Mouse (Mus musculus): ENCODE results near the gene Hoxa11.

Gene Hoxa11

DNA sequence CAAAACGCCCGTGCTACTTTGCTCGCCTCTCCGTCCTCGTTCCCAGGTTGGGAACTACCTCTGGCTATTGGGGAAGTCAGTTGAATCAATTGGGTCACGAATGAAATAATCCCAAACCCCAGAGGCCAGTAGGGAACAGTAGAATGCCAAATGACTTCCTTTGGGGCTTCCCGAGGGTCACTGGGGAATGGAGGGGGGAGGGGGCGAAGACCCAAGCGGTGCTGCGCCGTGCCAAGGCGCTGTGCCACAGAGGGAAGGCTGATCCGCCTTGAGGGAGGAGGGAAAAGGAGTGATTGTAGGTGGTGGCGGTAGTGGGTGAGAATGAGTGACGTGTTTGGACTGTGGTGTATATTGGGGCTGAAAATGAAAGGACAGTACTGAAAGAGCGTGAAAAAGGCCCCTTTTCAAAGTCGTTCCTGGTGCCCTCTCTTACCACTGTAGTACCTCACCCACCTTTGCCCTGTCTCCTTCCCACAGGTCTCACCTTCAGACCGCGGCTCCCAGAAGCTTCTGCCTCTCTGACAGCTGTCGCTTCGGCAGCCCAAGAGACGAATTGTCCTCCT lies 33.0 kb downstream of the Hoxa11 start:
- ChIA-PET POLR2A (interaction anchor here in 2 of 4 experiments (0.5 to 2.1 kb wide), 6 partner anchors 8 to 52 kb away, joined by 3 to 7 read pairs (median 4); partner anchors contain the start of genes 5730596B20Rik (in 1 of the 2) and Hoxa5 (in 1 of the 2)), CTCF (interaction anchor here in 3 of 4 experiments (0.8 to 1.9 kb wide), 7 partner anchors 9 to 94 kb away, joined by 3 to 10 read pairs (median 4); partner anchors contain the start of genes Hoxa7 (in 2 of the 3) and Hoxa10 (in 1 of the 3))

DNA sequence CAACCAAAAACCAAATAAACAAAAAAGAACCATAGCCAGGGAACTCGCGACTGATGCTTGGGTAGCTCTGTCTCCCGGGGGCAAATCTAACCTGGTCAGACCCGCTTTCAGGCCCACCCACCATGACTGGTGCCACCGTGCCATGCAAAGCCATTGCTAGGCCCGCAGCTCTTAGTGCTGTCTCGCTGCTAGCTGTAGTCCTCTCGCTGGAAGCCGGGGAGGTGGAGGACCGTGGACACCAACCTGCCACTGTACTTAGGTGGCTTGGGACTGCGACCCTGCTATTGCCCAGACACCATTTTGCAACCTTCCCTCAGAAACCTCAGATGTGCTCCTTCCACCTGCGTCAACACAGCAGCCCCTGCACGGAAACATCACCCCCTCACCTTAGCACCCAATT lies 33.6 kb downstream of the Hoxa11 start:
- CTCF ChIA-PET: interaction anchor here in 3 of 4 experiments (0.7 to 3.4 kb wide), 20 partner anchors 8 to 620 kb away, joined by 3 to 40 read pairs (median 5); partner anchors contain the start of genes Hoxa7 (in 3 of the 3), Hoxa10 (in 2 of the 3) and Hoxa4 (in 1 of the 3)
- POLR2A ChIA-PET: interaction anchor here in 2 of 4 experiments (0.7 to 1.7 kb wide), 9 partner anchors 9 to 35 kb away, joined by 3 to 13 read pairs (median 4); partner anchors contain the start of genes Hoxa10 (in 2 of the 2), Hoxa7 (in 2 of the 2) and 5730596B20Rik (in 1 of the 2)

DNA sequence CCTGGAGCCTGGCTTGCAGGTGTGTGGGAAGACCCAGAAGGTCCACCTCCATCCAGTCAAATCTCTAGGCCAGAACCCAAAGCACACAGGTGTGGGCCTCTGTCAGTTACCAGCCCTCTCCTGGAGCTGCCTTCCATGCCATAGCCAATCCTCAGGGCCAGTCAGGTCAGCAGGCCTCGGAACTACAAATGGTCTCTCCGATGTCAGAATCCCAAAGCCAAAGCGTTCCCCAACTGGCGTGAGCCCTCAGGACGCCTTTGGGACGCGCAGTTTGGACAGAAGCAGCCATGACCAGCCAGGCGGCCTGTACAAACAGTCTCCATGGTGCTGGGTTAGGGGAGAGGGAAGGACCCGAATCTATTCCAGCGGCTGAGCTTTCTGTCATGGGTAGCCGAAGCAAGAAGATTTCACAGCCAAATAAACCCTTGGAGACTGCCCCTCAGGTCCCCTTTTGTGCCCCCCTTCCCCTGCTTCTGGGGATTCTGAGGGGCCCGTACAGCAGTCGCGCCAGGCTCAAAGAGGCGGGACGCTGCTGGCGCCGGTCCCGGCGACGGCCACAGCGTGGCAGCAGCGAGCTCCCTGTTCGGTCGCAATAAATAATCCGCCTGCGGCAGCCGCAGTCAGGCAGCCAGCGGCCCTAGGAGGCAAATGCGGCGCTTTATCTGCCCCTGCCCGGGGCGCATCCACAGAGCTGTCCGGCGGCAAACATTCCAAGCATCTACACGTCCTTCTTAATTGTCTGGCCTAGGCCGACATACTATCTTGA lies 34.3 kb downstream of the Hoxa11 start:
- POLR2A ChIA-PET: interaction anchor here in 3 of 4 experiments (0.7 to 1.7 kb wide), 11 partner anchors 9 to 36 kb away, joined by 3 to 13 read pairs (median 3); partner anchors contain the start of genes 5730596B20Rik (in 2 of the 3), Hoxa10 (in 2 of the 3) and Hoxa7 (in 2 of the 3)
- CTCF ChIA-PET: interaction anchor here (0.5 to 3.4 kb wide), 26 partner anchors 9 to 931 kb away, joined by 3 to 40 read pairs (median 4); partner anchors contain the start of genes Hoxa7 (in 3 of the 4), Hoxa10 (in 2 of the 4), Hoxa11 (in 1 of the 4) and Hoxa4 (in 1 of the 4)

DNA sequence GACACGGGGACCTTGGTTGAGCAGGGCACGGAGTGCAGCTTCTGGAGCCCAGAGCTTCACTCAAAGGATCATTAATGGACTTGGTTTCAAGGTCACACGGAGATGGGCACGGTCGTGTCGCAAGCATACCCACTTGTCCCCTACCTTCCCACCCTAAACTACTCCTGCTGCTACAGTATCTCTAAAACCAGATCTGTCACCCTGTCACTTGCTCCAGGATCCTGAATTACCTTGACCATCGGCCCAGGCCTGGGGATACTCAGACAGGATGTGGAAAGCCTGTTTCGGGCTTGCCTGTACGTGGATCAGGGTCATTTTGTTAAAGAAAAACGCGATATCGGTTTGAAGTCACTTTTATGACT lies 35.9 kb downstream of the Hoxa11 start:
- CTCF ChIA-PET: interaction anchor here in 1 of 4 experiments (3.4 kb wide), 1 partner anchor 12 kb away, joined by 40 read pairs; the partner anchor contains the start of gene Hoxa7
- POLR2A ChIA-PET: no interaction called here

DNA sequence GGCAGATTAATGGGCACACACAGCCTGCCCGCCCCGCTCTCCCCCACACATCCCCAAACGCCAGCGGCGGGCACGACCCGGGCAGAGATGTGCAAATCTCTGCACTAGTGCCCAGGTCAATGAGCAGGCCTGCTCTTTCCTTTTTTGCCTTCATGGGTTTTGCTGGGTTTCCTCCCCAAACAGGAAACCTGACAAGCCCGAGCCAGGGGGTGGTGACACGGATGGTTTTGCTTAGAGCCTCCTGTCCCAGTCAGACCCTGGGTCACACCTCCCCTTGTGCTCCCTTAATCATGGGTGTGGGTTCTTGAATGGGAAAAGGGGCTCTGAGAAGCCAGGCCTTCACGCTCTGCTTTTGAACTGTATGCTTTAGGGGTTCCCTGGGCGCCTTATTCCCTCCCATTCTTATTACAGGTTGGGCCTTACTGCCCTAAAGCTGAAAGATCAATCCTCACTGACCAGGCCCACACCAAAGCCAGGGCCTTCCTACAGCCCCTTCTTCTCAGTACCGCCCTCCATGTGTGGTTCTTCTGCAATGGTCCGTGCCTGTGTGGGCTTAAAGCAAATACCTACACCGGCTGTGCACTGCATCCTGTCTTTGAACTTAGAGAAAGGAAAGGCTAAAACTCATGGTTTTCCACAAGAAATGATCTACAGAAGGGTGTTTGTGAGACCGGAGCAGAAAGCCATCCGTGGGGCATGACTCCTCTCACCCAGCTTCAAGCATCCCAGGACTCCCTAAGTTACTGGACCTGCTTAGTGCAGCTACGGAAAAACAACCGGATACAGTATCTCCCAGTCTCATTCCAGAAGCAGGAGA lies 36.5 kb downstream of the Hoxa11 start:
- ChIA-PET CTCF (interaction anchor here in 2 of 4 experiments (0.6 to 3.4 kb wide), 2 partner anchors 12 to 172 kb away, joined by 4 to 40 read pairs; partner anchors contain the start of gene Hoxa7 (in 1 of the 2)), POLR2A (interaction anchor here in 1 of 4 experiments (1.0 kb wide), 1 partner anchor 13 kb away, joined by 3 read pairs; no protein-coding TSS in a partner anchor)

DNA sequence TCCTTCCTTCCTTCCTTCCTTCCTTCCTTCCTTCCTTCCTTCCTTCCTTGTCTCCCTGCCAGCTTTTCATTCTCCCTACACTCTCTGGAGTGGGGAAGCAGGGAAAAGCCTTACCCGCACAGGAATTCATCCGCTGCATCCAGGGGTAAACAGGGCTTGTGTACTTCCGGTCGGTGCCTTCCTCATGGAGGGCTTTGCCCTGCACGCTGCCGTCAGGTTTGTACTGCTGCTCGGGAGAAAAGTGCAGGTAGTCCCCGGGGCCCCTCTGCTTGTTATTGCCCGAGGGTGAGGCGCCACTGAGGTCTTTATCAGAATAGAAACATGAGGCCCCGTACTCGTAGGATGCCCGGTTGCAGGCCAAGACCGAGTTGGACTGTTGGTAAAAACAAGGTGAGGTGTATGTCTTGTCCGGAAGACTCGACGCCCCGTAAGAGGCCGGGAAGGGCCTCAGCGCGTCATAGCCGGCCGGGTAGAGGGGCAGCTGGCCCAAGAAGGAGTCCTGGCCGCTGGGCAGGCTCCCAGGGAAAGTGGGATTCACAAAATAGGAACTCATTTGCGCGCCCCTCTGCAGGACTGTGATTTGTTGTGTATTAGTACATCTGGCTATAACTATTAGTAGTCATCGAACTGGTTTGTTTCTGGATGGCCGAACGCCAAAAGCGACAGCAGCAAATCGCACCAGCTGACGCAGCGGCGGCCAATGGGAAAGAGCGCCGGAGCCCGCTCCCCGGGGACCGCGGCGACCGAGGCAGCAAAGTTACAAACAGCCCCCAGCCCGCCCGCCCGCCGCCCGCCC lies 37.3 kb downstream of the Hoxa11 start, which contains the start of gene Hoxa6:
Hoxa6 (minus strand) TSS at position 651 of the 796 bp plus-strand sequence.
- ChIA-PET POLR2A (interaction anchor here in 1 of 4 experiments (1.0 kb wide), 1 partner anchor 14 kb away, joined by 3 read pairs; no protein-coding TSS in a partner anchor), CTCF (interaction anchor here in 1 of 4 experiments (0.6 kb wide), 1 partner anchor 171 kb away, joined by 4 read pairs; no protein-coding TSS in a partner anchor)

- ChIA-PET POLR2A (no interaction called here), CTCF (no interaction called here)
Measured at GRCm38 (mm10) chr6:52207684-52207976, 38.0 kb downstream of the Hoxa11 start.

DNA sequence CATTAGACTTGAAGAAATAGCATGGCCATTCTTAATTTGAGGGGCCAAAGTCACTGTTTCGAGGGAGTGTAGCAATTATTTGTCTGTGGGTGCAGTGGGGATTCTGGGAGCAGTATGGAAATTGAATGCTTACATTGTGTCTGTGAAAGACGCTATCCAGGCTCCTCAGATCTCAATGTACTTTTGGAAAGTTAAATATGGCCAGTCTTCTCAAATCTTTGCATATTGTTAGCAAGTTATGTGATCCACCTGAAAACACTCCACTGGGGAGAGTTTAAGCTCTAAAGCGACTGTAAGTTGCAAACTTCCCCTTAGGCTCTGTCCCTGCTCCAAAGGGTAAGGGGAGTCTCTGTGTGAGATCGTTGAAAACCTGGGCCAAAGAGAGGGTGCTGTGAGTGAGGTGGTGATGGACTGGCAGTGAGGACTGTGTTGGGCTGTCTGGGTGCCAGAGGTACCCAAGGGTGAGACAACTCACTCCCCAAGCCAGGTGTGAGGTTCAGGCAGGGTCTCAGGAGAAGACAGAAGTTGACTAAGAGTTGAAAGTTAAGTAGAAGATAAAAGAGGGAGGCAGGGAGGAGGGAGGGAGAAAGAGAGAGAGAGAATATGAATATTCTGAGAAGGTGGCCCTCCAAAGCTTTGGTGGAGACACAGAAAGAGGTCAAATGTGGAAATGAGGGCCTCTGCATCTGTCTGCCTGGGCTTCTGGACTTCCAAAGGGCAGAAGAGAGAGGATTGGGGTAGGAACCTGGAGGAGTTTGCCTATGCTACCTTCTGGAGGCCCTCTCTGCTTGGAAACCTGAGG lies 38.5 kb downstream of the Hoxa11 start:
- ChIA-PET CTCF (interaction anchor here in 1 of 4 experiments (1.0 to 1.5 kb wide), 2 partner anchors 11 to 43 kb away, joined by 3 to 4 read pairs; no protein-coding TSS in a partner anchor), POLR2A (no interaction called here)

DNA sequence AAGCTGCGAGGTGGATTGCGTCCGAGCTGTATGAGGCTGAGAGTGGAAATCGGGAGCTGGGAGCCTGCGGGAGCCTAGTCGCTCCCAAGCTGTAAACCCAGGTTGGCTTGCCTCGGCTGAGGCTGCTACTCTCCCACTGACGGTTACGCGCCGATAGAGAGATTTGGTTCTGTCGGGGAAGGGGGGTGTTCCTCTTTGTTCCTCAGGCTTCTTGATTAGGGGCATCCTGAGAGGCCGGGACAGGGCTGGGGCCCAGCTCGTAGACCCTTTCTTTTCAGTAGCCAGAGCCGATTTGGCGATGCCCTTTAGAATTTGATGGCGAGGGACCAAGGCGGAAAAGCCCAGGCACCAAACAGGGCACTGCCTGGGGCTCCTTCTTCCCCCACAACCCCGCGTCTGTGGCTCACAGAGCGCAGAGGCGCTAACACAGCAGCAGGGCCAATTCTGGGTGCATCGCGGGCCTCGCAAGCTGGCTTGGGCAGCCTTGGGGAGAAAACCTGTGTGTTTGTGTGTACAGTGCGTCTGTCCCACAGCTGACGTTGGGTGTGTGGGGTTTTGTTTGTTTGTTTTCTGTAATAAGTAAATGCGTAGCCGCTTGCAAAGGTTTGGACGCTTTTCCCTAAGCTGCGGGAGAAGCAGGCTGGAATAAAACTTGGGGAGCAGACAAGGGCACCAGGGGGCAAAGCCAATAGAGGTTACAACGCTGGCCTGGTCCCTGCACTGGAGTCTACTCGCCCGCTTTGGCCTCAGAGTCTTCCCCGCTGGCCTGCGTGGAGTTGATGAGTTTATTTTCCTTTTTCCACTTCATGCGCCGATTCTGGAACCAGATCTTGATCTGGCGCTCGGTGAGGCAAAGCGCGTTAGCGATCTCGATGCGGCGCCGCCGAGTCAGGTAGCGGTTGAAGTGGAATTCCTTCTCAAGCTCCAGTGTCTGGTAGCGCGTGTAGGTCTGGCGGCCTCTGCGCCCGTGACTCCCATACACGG lies 39.7 kb downstream of the Hoxa11 start:
- ChIA-PET POLR2A (interaction anchor here in 1 of 4 experiments (0.8 to 4.2 kb wide), 5 partner anchors 11 to 33 kb away, joined by 3 to 29 read pairs (median 3); no protein-coding TSS in a partner anchor), CTCF (interaction anchor here in 2 of 4 experiments (0.6 to 2.1 kb wide), 10 partner anchors 12 to 825 kb away, joined by 3 to 5 read pairs (median 4); partner anchors contain the start of genes 5730596B20Rik (in 1 of the 2), Hoxa10 (in 1 of the 2) and Hoxa7 (in 1 of the 2))

DNA sequence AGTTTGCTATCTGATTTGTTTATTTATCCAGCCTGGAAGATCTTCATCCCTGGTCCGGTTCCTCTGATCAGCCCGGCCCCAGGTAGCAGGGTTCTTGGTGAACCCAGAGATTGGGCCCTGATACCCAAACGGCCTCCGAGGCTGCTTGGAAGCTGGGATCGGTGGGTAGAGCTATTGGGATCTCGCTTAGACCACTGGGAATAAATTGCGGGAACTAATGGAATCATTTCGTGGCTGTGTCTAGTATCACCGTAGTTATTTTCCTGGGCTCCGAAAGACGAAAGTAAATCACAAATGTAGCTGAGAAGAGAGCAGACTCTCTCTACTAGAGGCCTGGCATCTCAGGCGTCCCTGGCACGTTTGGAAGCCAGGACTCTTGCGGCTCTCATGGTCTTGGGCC lies 40.4 kb downstream of the Hoxa11 start:
- CTCF ChIA-PET: interaction anchor here in 2 of 4 experiments (0.5 to 2.1 kb wide), 10 partner anchors 12 to 824 kb away, joined by 3 to 5 read pairs (median 4); partner anchors contain the start of genes 5730596B20Rik (in 1 of the 2), Hoxa10 (in 1 of the 2) and Hoxa7 (in 1 of the 2)
- POLR2A ChIA-PET: interaction anchor here in 1 of 4 experiments (0.8 to 4.2 kb wide), 5 partner anchors 10 to 32 kb away, joined by 3 to 29 read pairs (median 3); no protein-coding TSS in a partner anchor

- ChIA-PET CTCF (interaction anchor here in 3 of 4 experiments (0.8 to 2.1 kb wide), 10 partner anchors 9 to 611 kb away, joined by 3 to 8 read pairs (median 4); partner anchors contain the start of gene Hoxa7 (in 2 of the 3)), POLR2A (interaction anchor here in 2 of 4 experiments (0.6 to 4.2 kb wide), 6 partner anchors 9 to 62 kb away, joined by 3 to 29 read pairs (median 4); partner anchors contain the start of genes Gm28308 (in 1 of the 2) and Hoxa3 (in 1 of the 2))
Measured at GRCm38 (mm10) chr6:52204050-52204752, 41.4 kb downstream of the Hoxa11 start, which contains the start of gene Hoxa5. Gene Hoxa5, minus strand, starts transcription at chr6:52204587.

DNA sequence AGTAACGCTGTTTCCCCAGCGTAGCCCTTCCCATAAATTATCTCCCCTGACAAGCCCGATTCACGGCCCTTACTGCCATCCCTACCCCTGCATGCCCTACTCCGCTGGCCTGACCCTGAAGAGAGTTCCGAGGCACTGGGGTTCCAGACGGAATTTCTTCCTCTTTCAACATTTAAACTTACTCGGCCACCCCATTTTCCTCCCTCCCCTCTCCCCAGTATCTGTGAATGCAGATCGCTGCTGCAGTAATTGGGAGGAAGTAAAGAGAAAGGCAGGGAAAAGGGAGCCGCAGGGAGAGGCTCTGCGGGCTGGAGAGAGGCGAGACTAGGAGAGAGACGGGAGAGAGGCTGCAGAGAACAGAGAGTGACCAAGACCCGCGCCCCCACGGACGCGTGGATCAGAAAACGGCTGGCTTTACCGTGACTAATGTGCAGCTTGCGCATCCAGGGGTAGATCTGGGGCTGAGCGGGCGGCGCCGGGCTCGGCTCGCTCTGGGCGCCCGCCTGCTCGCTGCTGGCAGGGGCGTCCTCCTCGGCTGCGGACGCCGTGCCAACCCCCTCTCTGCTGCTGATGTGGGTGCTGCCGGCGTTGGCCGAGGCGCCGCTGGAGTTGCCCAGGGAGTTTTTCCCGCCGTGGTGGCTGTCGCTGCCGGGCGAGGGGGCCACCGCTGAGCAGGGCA lies 42.1 kb downstream of the Hoxa11 start:
- CTCF ChIA-PET: interaction anchor here in 3 of 4 experiments (0.8 to 2.1 kb wide), 12 partner anchors 8 to 611 kb away, joined by 3 to 8 read pairs (median 3); partner anchors contain the start of genes Hoxa7 (in 2 of the 3) and Hoxa10 (in 1 of the 3)
- POLR2A ChIA-PET: interaction anchor here in 3 of 4 experiments (0.6 to 4.2 kb wide), 10 partner anchors 10 to 327 kb away, joined by 3 to 29 read pairs (median 4); partner anchors contain the start of genes 5730596B20Rik (in 1 of the 3), Gm28308 (in 1 of the 3), Hoxa3 (in 1 of the 3) and Hoxa4 (in 1 of the 3)

DNA sequence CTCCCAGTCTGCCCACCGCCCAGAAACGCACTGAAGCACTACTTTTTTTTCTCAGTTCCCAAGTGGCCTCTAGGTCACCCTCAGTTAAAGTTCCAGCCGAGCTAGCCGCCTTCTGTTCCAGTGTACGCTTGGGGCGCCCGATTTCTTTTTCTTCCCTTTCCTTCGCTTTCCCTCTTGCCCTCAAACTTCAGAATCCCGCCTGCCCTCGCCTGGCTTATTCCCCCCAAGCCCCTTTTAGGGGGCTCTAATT lies 42.6 kb downstream of the Hoxa11 start:
- CTCF ChIA-PET: interaction anchor here (0.5 to 1.9 kb wide), 8 partner anchors 8 to 611 kb away, joined by 3 to 7 read pairs (median 3); partner anchors contain the start of genes Hoxa7 (in 2 of the 4) and Hoxa10 (in 1 of the 4)
- POLR2A ChIA-PET: interaction anchor here in 2 of 4 experiments (0.9 to 4.2 kb wide), 9 partner anchors 8 to 326 kb away, joined by 3 to 29 read pairs (median 4); partner anchors contain the start of genes 5730596B20Rik (in 1 of the 2) and Hoxa4 (in 1 of the 2)
